Mouse (Mus musculus): ENCODE measurements around the gene Spred2.

Gene Spred2

DNA sequence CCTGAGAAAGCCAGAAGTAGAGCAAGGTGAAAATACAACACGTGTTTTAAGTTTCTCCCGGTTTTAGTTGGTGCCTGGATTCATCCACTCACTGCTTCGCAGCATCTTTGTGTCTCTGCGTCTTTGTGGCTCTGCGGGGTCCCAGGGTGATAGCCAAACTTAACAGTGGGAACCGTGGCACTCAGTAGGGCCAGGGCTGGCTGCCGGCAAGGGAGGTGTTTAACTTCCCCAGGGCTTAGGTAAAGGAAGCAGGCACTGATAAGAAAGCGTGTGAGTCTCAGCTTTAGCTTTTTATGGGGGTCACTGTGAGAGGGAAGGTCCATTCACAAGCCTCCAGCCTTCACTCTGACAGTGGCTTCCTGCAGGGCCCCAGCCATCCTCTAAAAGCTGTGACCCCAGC lies 28.8 kb downstream of the Spred2 start:
- DNase-seq (ENCODE audit: low read depth in 1 of 2, low spot score in 2 of 2) = no peak

DNA sequence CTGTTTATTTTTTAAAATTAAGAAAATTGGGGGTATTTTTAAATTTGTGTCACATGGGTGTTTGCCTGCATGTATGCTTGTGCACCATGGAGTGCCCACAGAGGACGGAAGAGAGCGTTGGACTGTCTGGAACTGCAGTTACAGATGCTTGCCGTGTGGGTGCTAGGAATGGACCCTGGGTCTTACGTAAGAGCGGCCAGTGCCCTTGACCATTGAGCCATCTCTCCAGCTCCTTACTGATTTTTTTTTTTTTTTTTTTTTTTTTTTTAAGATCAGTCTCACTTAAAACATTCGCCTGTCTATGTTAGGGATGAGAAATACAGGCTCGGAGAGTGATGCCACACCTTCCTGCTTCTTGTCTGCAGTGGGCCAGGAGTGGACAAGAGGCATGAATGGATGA lies 29.7 kb downstream of the Spred2 start:
- DNase-seq (ENCODE audit: low read depth in 1 of 2, low spot score in 2 of 2) = no peak

DNA sequence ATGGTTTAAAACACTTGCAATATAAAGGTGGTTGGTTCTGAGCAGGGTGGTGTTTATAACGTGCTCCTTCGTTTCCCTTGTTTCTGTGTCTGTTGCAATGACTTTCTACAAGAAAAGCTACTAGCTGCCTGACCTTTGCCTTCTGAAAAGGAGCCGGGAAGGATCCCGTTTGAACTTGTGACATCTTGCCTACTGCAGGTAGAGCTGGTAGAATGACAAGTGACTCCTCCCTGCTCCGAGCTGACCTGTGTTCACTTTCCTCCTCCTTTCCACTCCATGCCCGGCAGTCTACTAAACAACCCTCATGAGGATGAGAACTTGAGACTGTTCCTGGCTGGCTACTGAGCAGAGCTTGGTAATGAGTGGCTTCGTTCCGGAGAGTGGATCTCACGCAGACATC lies 30.9 kb downstream of the Spred2 start:
- no peak for DNase-seq (ENCODE audit: low read depth in 1 of 2, low spot score in 2 of 2)

DNA sequence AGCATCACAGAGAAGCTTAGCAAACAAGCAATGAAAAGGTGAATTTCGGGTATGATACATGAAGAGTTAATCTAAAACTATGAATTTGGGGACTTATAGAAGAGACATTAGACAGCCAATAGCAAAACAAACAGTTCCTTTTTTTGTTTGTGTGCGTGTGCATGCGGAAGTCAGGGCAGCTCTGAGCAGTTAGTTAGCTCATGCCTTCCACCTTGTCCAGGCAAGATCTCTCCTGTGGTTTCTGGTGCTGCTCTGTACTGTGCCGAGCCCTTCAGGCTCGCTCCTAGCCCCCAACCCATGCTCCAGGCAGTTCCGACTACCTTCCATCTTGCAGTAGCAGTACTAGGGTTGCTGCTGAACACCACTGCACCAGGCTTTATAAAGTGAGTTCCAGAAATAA lies 31.5 kb downstream of the Spred2 start:
- DNase-seq (ENCODE audit: low read depth in 1 of 2, low spot score in 2 of 2) = no peak

DNA sequence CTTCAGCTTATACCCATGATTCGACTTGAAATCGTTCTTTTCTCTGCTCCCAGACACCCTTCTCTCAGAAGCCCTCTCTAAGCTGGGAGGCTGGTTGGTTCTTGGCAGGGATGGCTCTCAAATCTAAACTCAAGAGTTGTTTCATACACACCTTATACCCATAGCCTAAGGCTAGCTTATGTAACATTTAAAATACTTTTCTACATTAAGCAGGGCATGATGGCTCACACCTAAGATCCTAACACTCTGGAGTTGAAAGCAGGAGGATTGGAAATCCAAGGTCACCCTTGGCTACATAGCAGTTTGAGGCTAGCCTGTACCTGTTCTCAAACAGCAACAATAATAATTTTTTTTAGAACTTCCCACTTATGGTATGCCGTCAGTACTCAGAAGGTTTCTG lies 34.8 kb downstream of the Spred2 start:
- no peak for DNase-seq (ENCODE audit: low read depth in 1 of 2, low spot score in 2 of 2)

DNA sequence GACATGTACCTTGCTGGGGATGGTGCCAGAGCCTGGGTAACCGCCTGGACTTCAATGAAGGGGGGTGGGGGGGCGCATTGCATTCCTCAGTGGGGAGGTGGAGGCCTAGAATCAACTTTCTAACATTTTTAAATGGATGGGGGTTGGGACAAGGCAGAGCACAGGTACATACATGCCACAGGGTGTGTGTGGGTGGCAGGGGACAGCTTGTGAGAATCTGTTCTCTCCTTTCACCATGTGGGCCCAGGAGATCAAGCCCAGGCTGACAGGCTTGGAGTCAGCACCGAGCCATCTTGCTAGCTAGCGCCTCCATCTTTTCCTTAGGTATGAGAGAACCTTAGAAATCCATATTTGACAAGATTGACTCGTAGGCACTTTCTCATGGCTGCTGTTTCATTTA lies 35.7 kb downstream of the Spred2 start:
- DNase-seq (ENCODE audit: low read depth in 1 of 2, low spot score in 2 of 2) = no peak

DNA sequence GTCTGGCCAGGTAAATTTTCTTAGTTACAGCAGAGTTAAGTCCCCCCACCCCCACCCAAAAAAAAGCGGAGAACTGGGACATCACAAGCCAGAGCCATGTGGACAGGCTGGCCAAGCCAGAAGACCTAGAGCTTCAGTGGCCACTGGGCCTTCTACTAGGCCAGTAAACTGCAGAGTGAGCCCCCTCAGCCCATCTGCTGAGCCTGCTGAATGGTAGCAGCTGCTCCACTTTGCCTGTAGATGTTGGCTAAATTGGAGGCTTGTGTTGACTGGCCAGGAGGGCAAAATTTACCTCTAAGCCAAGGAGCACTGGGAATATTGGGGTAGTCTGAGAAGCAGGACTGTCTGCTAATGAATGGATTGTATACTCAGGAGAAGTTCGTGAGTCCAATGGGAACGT lies 36.4 kb downstream of the Spred2 start:
- no peak for DNase-seq (ENCODE audit: low read depth in 1 of 2, low spot score in 2 of 2)

DNA sequence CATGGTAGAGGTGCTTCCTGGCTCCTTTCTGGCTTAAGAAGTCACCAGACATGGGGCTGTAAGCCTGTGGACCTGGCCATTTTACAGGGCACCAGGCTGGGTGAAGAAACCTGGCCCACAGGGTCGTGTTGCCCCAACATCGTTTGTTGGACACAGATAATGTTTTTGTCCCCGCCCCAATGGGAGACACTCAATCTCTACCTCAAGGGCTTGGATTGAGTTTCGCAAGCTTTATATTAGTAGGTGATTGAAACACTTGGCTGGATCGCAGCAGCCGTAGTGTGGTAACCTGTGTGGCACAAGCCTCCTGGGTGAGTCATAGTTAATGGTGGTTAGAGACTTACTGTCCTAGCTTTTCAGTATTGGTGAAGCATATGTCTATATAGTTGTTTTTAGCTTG lies 36.9 kb downstream of the Spred2 start:
- no peak for DNase-seq (ENCODE audit: low read depth in 1 of 2, low spot score in 2 of 2)

DNA sequence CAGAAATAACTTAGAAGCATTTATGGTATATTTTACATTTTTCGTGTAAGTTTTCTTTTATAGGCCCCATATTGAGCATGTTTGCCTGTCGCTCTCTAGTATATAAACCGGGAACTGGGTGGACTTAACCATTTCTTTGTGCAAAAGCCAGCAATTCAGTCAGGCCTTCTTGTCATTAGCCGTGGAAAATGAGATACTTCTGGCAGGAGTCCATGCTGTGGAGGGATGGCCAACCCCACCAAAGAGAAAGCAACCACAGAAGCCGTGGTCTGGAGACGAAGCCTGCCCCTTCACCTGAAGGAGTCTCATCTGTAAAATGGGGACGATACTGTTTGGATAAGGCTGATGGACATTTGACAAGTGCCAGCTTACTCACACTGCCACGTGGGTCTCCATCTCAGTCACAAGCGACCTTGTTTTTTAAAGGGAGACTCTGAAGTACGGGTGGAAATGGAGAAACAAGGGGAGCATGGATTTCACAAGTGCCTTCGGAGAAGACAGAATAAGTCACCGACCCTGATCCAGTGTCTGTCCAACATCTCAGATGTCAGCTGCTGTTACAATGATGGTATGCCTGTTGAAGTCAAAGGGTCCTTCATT lies 37.7 kb downstream of the Spred2 start:
- no peak for DNase-seq (ENCODE audit: low read depth in 1 of 2, low spot score in 2 of 2)

DNA sequence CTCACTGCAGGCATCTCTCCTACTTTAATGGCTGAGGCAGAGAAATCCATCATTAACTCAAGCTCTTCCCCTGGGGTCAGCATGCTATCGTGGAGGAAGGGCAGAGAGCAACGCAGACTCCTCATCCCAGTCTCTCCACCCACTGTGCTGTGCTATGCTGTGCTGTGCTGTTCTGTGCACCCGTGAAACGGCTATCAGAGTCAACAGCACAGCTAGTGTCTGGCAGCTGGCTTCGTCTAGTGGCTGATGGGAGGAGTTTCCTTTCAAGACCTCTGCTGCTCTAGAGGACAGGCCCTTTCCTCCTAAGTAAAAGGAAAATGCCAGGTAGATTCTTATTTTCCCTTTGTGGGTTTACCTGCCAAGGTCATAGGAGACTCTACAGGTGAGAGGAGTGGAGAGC lies 38.6 kb downstream of the Spred2 start:
- no peak for DNase-seq (ENCODE audit: low read depth in 1 of 2, low spot score in 2 of 2)

DNA sequence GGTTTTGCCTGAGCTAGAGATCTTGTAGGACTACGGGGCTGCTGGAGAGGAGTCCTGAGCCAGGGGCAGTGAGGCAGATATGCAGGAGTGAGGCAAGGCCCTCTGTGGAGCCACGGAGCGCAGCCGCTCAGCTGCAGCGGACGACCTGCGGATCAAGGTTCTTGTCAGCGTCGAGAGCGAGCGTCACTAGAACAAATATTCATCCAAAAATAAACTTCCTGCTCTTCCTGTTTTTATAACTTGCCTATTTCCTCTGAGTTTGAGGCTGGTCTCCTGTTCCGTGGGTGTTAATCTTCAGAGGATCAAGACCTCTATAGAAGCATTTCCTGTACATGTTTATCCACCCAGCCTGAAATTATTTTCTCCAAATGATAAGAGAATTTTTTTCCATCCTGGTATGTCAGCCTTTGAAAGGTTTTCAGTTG lies 39.6 kb downstream of the Spred2 start:
- no peak for DNase-seq (ENCODE audit: low read depth in 1 of 2, low spot score in 2 of 2)

DNA sequence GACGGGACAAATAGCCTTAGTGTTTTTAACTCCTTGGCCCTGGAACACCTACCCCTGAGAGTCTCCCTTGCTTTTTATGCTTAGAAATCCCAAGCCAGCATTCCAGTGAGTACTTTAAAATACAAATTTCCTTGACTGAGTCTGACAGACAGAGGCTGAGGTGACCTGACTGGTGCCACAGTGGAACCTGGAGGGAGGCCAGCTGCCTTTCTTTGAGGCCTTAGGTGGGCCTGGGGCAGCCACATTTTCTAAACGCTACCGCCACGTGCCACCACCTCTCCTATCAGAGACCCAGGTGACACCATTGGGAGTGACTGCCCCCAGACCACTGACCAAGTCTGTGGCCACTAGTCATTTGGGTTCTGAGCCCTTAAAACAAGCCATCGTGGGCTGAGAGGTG lies 40.2 kb downstream of the Spred2 start:
- DNase-seq (ENCODE audit: low read depth in 1 of 2, low spot score in 2 of 2) = no peak

DNA sequence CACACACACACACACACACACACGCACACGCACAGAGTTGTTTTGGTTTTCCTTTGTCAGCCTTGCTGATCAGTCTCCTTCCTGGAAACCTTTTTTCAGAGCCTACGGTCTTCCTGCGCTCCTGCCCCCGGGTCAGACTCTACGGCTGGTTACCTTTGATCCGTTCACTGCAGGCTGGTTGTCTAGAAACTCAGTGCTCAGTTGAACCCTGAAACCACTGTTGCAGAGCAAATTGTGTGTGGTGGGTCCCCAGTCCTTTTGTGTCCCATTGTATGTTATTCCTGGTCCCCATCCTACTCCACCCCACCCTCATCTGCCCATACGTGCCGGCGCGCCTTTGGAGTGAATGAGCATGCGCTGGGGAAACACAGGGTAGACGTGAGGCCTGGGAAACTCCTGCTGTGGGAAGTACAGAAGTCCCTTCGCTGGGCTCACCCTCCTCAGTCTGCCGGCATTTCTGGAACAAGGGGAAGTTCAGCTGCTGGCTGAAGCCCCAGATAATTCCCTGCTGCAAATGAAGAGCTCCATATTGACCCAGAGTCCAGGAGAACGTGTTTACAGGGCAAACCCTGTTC lies 40.9 kb downstream of the Spred2 start:
- DNase-seq (ENCODE audit: low read depth in 1 of 2, low spot score in 2 of 2) = no peak

DNA sequence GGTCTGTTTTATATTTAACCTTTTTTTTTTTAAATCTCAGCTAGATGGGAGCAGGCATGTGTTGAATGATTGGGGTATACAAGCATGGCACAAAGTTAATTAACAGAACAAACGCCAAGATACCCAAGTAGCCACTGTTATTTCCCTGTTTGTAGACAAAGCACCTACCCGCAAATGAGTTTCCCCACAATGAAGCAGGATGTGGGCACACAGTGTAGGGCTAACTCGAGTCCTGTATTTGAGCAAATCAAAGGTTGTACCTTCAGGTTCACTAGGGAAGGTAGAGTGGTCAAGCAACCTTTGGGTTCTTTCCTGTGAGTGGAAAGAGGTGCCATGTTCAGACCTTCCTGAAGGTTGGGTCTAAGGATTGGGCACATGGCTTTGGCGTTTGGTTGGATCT lies 41.5 kb downstream of the Spred2 start:
- DNase-seq (ENCODE audit: low read depth in 1 of 2, low spot score in 2 of 2) = no peak

DNA sequence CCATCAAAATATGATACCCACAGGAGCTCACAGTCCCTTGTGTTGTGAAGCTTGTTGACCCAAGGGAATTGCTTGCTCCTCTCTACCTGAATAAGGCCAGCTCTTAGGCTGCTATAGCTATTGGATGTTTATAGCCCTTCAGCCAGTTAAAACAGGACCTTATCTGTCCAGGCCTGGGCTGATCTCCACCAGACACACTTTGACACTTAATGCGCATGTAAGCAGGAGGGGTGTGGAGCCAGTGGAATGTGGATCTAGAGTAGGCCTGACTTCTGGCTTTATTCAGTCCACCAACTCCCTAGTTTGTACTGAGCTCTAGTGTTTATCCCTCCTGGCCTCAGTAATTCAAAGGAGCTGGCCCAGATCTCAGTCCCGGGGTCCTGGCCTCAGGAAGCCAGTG lies 42.1 kb downstream of the Spred2 start:
- no peak for DNase-seq (ENCODE audit: low read depth in 1 of 2, low spot score in 2 of 2)

DNA sequence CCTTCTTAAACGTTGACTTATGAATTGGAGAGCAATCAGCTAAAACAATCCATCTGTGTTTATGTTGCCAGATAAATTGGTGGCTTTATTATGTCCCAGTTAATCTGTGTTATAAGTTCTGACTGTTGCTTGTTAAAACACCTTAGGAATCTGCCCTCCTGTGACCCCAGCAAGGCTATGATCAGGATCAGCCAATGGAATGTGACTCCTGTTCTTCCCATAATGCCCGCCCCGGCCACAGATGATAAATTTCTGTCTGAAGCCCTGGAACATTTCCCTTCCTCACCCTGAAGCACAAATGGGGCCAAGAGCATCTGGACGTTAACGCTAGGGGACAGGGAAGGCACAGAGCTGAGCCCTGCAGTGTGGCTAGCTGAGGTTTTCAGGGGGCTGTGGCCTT lies 45.4 kb downstream of the Spred2 start:
- no peak for DNase-seq (ENCODE audit: low read depth in 1 of 2, low spot score in 2 of 2)

DNA sequence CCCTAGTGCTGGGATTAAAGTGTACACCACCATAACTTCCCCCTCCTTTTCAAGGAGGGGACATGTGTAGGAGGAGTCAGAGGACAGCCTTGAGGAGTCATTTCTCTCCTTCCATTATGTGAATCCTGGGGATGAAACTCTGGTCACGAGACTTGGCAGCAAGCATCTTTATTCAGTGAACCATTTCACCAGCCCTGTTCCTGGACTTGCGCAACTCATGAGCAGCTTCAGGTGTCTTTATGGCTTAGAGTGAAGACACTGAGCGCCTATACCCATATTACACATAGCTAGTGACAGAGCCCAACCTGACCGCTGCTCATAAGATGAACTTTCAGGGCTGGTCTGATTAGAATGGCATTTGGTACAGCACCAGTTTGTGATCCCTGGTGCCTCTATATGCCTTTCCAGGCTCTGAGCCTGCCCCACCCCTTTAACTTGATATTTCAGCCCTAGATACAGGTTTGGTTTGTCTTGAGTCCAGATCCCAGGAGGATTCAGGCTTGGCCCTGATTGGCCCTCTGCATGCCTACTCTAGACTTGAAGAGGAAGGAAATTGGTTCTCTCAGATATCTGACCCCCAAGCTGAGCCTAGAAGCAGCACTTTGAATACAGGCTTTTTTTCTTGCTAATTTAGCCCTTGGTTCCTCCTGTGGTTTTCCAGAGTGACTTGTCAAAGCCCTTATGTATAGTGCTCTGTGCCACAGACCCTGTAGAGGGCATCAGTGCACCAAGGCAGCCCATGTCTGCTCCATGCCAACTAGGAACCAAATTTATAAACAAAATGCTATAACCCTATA lies 48.0 kb downstream of the Spred2 start:
- DNase-seq (ENCODE audit: low read depth in 1 of 2, low spot score in 2 of 2) = no peak

DNA sequence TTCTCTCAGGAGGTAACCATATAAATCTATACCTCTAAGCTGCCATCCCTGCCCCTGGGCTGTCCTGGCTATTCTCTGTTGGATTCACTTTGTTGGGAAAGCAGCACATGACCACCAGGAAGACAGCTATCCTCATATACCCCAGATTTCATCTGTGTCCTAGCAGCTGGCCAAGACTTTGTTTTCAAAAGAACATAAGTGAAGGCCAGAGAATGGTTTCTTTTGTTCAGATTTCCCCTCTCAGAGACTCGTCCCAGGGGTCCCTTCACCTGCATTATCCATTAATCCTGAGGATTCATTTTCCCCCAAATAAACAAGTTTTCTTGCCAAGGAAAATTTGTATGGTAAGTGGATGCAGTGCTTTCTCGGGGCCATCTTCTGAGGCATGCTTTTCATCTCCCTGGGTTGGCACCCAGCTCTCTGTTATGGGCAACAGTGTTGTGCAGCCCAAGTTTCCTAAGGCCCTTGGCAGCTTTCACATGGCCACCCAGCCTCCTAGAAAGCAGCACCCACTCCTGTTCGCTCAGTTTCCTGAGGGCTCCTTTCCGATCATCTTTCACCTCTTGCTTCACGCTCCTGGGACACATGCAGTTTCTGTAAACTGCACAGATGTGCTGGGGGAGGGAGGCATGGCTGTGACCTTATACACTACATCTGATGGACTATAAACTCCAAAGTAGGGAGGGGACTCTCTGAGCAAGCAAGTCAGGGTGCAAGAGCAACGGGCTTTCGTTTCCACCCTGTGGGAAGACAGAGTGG lies 49.0 kb downstream of the Spred2 start:
- no peak for DNase-seq (ENCODE audit: low read depth in 1 of 2, low spot score in 2 of 2)

DNA sequence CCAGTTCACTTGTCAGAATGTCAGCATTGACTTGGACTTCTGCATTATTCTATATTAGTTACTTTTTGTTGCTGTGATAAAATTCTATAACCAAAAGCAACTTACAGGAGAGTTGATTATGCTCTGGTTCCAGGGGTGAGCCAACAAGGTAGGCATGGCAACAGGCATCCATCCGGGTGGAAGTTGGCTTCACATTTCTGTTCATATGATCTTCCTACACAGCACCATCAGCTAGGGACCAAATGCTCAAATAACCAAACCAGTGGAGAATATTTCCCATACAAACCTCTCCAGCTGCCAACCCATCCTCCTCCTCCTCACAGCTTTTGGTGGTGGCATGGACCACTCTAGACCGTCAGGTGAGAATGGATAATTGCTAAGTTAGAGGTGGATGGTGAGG lies 51.9 kb downstream of the Spred2 start:
- no peak for DNase-seq (ENCODE audit: low read depth in 1 of 2, low spot score in 2 of 2)

DNA sequence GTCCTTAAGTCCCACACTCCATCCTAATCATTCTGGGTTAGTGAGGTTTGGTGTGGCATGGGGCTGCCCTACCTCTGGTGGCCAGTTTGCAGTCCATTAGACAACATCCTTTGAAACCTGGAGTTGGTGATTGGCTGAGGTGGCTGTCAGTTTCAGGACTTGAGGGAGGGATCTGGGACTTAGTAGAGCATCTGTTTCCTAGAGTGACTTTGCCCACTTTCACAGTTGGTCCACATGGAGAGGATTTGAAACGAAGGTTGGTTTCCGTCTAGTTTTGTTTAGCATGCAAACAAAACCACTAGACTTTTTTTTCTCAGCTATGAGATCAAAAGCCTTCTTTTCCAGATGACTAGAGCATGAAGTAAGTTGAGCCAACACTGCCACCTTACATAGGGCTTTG lies 53.5 kb downstream of the Spred2 start:
- no peak for DNase-seq (ENCODE audit: low read depth in 1 of 2, low spot score in 2 of 2)

DNA sequence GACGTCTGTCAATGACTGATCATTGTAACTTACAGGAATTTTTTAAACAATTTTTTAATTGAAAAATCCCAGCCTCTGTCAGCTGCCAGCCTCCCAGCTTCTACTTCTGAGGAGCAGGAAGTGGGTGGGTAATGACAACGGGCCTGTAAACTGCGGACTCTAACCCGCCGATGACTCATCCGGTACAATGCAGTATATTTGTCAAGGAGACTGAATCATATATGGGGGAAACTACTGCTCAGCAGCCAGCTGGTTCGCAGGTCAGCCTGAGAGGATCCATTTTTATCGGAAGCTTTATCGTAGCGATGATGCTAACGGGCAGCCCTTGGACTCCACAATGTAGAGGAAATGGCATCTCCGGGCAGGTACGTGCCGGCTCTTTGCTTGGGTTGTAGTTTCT lies 55.2 kb downstream of the Spred2 start:
- DNase-seq (ENCODE audit: low read depth in 1 of 2, low spot score in 2 of 2) = peak; percentile 28 to 40

DNA sequence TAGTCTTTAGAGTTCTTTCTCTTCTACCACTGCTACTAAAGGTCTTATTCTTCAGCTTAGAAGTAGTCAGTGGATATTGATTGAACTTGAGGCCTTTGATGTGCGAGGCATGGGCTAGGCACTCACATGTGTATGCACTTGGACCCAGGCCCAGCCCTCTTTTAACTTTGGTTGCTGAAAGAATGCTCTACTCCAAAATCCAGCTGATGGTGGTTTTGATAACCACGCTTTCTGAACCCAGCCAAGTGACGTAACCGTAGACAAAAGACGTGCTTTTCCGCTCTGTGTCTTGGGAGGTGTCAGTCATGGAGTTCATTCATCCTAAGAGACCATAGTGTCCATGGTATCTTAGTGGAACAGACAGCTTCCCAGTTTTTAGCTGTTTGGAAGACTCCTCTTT lies 57.9 kb downstream of the Spred2 start:
- no peak for DNase-seq (ENCODE audit: low read depth in 1 of 2, low spot score in 2 of 2)

Measured in monocyte, adult 2 months (primary cell).